In the genomic region with DNA sequence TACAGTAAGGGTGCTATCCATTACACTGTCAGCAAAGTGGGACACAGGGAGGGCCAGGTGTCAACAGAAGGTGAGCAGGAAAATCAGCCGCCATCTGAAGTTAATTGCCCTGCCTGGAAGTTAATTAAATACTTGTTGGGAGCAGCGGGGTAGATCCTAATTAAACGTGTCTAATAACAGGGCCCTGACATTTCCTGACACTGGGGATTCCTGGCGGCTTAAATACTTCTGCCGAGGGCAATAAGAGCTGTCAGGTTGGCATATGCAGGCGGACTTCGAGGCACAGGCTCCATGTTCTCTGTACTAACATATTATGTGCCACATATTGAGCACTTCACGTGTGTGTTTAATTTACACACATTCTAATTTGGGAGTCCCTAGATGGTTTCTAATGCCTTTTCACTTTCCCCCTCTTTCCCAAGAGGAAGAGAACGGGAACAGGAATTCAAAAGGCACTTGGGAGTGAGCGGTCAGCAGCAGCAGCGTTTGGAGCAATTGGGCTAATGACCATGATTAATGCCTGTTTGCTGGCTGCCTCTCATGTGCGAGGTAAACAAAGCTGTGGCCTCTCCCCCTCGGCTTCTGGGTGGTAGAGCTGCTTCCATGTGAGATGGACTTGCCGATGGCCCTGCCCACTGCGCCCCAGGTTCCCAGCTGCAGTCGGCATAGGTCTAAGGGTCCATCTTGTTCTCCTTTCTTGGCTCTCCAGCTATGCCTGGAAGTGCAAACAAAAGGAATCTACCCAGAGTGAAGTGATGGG, we compare ENCODE assay signal across 27 mouse cellular contexts. TPM values are rescaled to one million over a fixed set of nuclear protein-coding genes. Genes with fewer than 3 reads are reported as not detected.
DNase-seq lines count a peak whose midpoint lies in the region; ATAC-seq and TF ChIP-seq lines count a peak whose summit lies in the region.
"Had no signal": no experiment of that assay in that cellular context is flagged by ENCODE, and none has a peak within 500 bp of the region (broad histone marks: within the 10 kb centered on the region; RNA-seq: fewer than 3 reads in every experiment).

No protein-coding gene starts in this region.

- no peak overlapping the region for H3K27ac ChIP-seq in forebrain, embryonic 14.5 days (ENCODE audit: low read depth, low read length)
- no peak overlapping the region for H3K27ac ChIP-seq in forebrain, postnatal 0 days (ENCODE audit: low read depth, low read length)
- no peak overlapping the region for H3K27ac ChIP-seq in kidney, embryonic 15.5 days
- no peak overlapping the region for H3K27ac ChIP-seq in limb, embryonic 11.5 days (replicated peaks; ENCODE audit: low read depth, low read length)
- H3K27ac ChIP-seq: liver, embryonic 15.5 days had no signal

- H3K4me2 ChIP-seq in forebrain, embryonic 14.5 days (ENCODE audit: low read length) = no peak overlapping the region
- H3K4me2 ChIP-seq in forebrain, postnatal 0 days (ENCODE audit: low read depth) = no peak overlapping the region
- H3K4me2 ChIP-seq in kidney, embryonic 15.5 days = peak overlapping the region; percentile 12; the same call in 1 of the 2 replicates
- H3K4me2 ChIP-seq in limb, embryonic 11.5 days (ENCODE audit: low read depth, severe bottlenecking) = peak overlapping the region; percentile 20; the same call in 1 of the 2 replicates
- H3K4me2 ChIP-seq: heart, embryonic 12.5 days; liver, embryonic 15.5 days; midbrain, embryonic 11.5 days had no signal

- no peaks in the 10 kb centered on the region for H3K9me3 ChIP-seq in forebrain, embryonic 14.5 days (replicated peaks; ENCODE audit: control insufficient read depth, low read length)
- no peaks in the 10 kb centered on the region for H3K9me3 ChIP-seq in forebrain, postnatal 0 days (ENCODE audit: low read length)
- no peaks in the 10 kb centered on the region for H3K9me3 ChIP-seq in kidney, embryonic 15.5 days (replicated peaks)
- no peaks in the 10 kb centered on the region for H3K9me3 ChIP-seq in limb, embryonic 11.5 days (ENCODE audit: control insufficient read depth, low read length)
- H3K9me3 ChIP-seq: liver, embryonic 15.5 days had no signal

- TF ChIP-seq POLR2A in brain, embryonic 14.5 days (IDR thresholded peaks at IDR 0.05; ENCODE audit: borderline replicate concordance, extremely low read depth, insufficient read depth, insufficient read length, poor library complexity, severe bottlenecking) = no peak

- peak; percentile 37; the same call in 1 of the 2 replicates for ATAC-seq in forebrain, embryonic 14.5 days
- ATAC-seq in forebrain, postnatal 0 days = no peak
- no peak for ATAC-seq in kidney, embryonic 15.5 days (replicated peaks; ENCODE audit: low FRiP score)
- no peak for ATAC-seq in limb, embryonic 11.5 days (ENCODE audit: insufficient number of reproducible peaks, low FRiP score, low TSS enrichment, low read depth)
- ATAC-seq: CD4-positive, CD25-positive, alpha-beta regulatory T cell, adult 4 months had no signal

- no peak overlapping the region for H3K4me3 ChIP-seq in forebrain, embryonic 14.5 days (ENCODE audit: low read depth, low read length)
- H3K4me3 ChIP-seq in forebrain, postnatal 0 days (ENCODE audit: low read depth, low read length) = no peak overlapping the region
- no peak overlapping the region for H3K4me3 ChIP-seq in kidney, embryonic 15.5 days (replicated peaks)
- no peak overlapping the region for H3K4me3 ChIP-seq in limb, embryonic 11.5 days (ENCODE audit: low read depth, low read length)
- H3K4me3 ChIP-seq: heart, embryonic 12.5 days; liver, embryonic 15.5 days had no signal

- 20% methylated on average over 16 of the region's 16 CpGs for WGBS in forebrain, embryonic 14.5 days
- 25% methylated on average over 16 of the region's 16 CpGs for WGBS in forebrain, postnatal 0 days
- 19% methylated on average over 16 of the region's 16 CpGs for WGBS in kidney, embryonic 15.5 days
- 7% methylated on average over 16 of the region's 16 CpGs for WGBS in limb, embryonic 11.5 days

- peaks cover 24% of the 10 kb centered on the region for H3K4me1 ChIP-seq in forebrain, embryonic 14.5 days (ENCODE audit: control insufficient read depth, insufficient read depth, low read length)
- H3K4me1 ChIP-seq in forebrain, postnatal 0 days (ENCODE audit: insufficient read depth) = peaks cover 3% of the 10 kb centered on the region; the same call in 1 of the 2 replicates
- H3K4me1 ChIP-seq in kidney, embryonic 15.5 days = peaks cover 27% of the 10 kb centered on the region
- peaks cover 11% of the 10 kb centered on the region for H3K4me1 ChIP-seq in limb, embryonic 11.5 days (ENCODE audit: control insufficient read depth, insufficient read depth, low read length)
- H3K4me1 ChIP-seq: heart, embryonic 12.5 days; liver, embryonic 15.5 days had no signal

- H3K9ac ChIP-seq in forebrain, embryonic 14.5 days (ENCODE audit: low read length) = no peak overlapping the region
- no peak overlapping the region for H3K9ac ChIP-seq in forebrain, postnatal 0 days
- H3K9ac ChIP-seq in kidney, embryonic 15.5 days = no peak overlapping the region
- H3K9ac ChIP-seq in limb, embryonic 11.5 days (ENCODE audit: low read length) = no peak overlapping the region
- H3K9ac ChIP-seq: heart, embryonic 12.5 days; liver, embryonic 15.5 days had no signal

- TF ChIP-seq CTCF in forebrain, postnatal 0 days (IDR thresholded peaks at IDR 0.05; ENCODE audit: low read depth) = no peak
- no peak for TF ChIP-seq CTCF in brain, embryonic 14.5 days (IDR thresholded peaks at IDR 0.05; ENCODE audit: borderline replicate concordance, extremely low read depth, insufficient read depth, insufficient read length)

- no peaks in the 10 kb centered on the region for H3K36me3 ChIP-seq in forebrain, embryonic 14.5 days (ENCODE audit: control insufficient read depth, insufficient read depth, low read length)
- H3K36me3 ChIP-seq in forebrain, postnatal 0 days (ENCODE audit: insufficient read depth) = no peaks in the 10 kb centered on the region
- no peaks in the 10 kb centered on the region for H3K36me3 ChIP-seq in kidney, embryonic 15.5 days
- H3K36me3 ChIP-seq in limb, embryonic 11.5 days (ENCODE audit: control insufficient read depth, insufficient read depth, low read length) = no peaks in the 10 kb centered on the region
- H3K36me3 ChIP-seq: heart, embryonic 12.5 days; liver, embryonic 15.5 days had no signal

- peak; percentile 43 for DNase-seq in forebrain, embryonic 14.5 days (ENCODE audit: low spot score)
- DNase-seq in forebrain, postnatal 0 days = no peak
- no peak for DNase-seq in kidney, postnatal 10 days
- DNase-seq in brain, embryonic 14.5 days (ENCODE audit: low read depth) = peak; percentile 76
- DNase-seq in limb, embryonic 11.5 days (ENCODE audit: low spot score) = peak; percentile 41
- DNase-seq in cerebellum, postnatal 10 days = no peak
- DNase-seq: adrenal gland, postnatal 25 days; cerebellum, adult 9-10 months; gastrocnemius, postnatal 25 days; heart, adult 18-20 months; heart, postnatal 10 days; kidney, adult 18-20 months; kidney, postnatal 36 days; liver; thymus, postnatal 14 days had no signal

- peaks cover 22% of the 10 kb centered on the region for H3K27me3 ChIP-seq in forebrain, embryonic 14.5 days (replicated peaks; ENCODE audit: control insufficient read depth, insufficient read depth, low read length)
- no peaks in the 10 kb centered on the region; the same call in 1 of the 2 replicates for H3K27me3 ChIP-seq in forebrain, postnatal 0 days (ENCODE audit: insufficient read depth, low read length)
- H3K27me3 ChIP-seq in kidney, embryonic 15.5 days = peaks cover 61% of the 10 kb centered on the region
- 0 out of 2 replicates have a peak, but pooled peaks cover 2% of the 10 kb centered on the region for H3K27me3 ChIP-seq in limb, embryonic 11.5 days (ENCODE audit: control insufficient read depth, insufficient read depth, low read length)

RNA-seq across cellular contexts. Expression of a gene that starts 34.5 kb away (rescaled TPM):
- polyA plus RNA-seq in forebrain, embryonic 14.5 days (2014; fragmentation: Nextera tagmentation; extraction: Ambion mirVana) = 0.27 TPM in 1 of 2 replicates, not detected in the other
- total RNA-seq in forebrain, postnatal 0 days (2014; rRNA removed) = 0.15 and 0.48 TPM in 2 replicates
- not detected in 2 replicates for polyA plus RNA-seq in forebrain, postnatal 0 days (2015; fragmentation: Nextera tagmentation; extraction: Ambion mirVana)
- polyA plus RNA-seq in kidney, embryonic 15.5 days (2015; fragmentation: Nextera tagmentation; extraction: Ambion mirVana) = not detected in 2 replicates
- 0.11 and 0.29 TPM in 2 replicates for polyA plus RNA-seq in brain, embryonic 14.5 days (2012; rRNA removed)
- polyA plus RNA-seq in limb, embryonic 11.5 days (2014; fragmentation: Nextera tagmentation; extraction: Ambion mirVana) = not detected in 2 replicates
- total RNA-seq: adrenal gland, postnatal 25 days; common myeloid progenitor, adult 5-6 weeks; gastrocnemius, postnatal 25 days; heart, adult 18-20 months; heart, postnatal 10 days; megakaryocyte progenitor cell, adult 5-6 weeks; midbrain, postnatal 0 days had no signal
- polyA plus RNA-seq: CD4-positive, CD25-positive, alpha-beta regulatory T cell, adult 4 months; forebrain, embryonic 11.5 days; heart, embryonic 12.5 days; liver, embryonic 15.5 days; lung, embryonic 16.5 days; midbrain, embryonic 11.5 days; midbrain, postnatal 0 days; spleen, adult 2 months; stomach, embryonic 14.5 days had no signal

Comparison
In these comparisons a context has a peak if more than half of its experiments do, and no peak if none do; other contexts are left out.
1. DNase-seq: peak in forebrain, embryonic 14.5 days (single experiment), brain, embryonic 14.5 days (single experiment) and limb, embryonic 11.5 days (single experiment); none in forebrain, postnatal 0 days (single experiment), kidney, postnatal 10 days (single experiment) and cerebellum, postnatal 10 days (0 of 2).
2. H3K4me2 ChIP-seq: peak in kidney, embryonic 15.5 days (single experiment) and limb, embryonic 11.5 days (single experiment); none in forebrain, embryonic 14.5 days (single experiment) and forebrain, postnatal 0 days (single experiment).